Mouse (Mus musculus) heart, adult 2 months (tissue): ENCODE data around the gene Itln1.

Experiments
- CTCF ChIP-seq: fragments of 200-600 bp; IDR thresholded peaks from 2 replicates; pipeline ENCODE4 v1.8.1; 2022; ENCODE audit warnings: antibody characterized with exemption, mild to moderate bottlenecking, moderate library complexity
- EP300 ChIP-seq: fragments of 200-500 bp; IDR thresholded peaks from 2 replicates; pipeline ENCODE4 v1.6.1; 2011; ENCODE audit warnings: low read depth, low read length, control low read depth; ENCODE audit not compliant: insufficient read depth

DNA sequence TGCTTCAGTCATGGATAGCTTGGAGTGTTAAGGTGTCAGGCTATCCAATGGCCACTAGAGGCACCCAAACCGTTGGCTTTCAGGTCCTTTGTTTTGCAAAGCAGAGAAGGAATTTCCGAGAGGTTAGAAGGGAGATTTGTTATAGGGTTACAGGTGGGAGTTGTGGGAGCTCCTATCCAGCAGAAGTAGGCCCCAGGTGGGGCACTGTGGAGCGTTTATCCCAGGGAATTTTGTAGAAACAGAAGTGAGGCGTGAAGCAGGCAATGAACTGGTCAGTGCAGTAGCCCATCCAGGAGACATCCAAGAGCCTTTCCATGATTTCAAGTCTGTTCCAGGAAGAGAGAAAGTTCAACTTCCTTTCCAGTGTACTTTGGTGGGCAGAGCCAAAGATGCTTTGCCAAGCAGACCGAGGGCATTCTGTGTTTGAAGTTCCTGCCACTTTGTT is 33.4 kb downstream of the Itln1 start:
- peak; percentile 80 for TF ChIP-seq CTCF
- TF ChIP-seq EP300, result no peak
